Mouse (Mus musculus): ENCODE results near the gene Nhp2.
A peak's percentile ranks its signal among the peaks of the same experiment; 100 is the strongest.

- no peak for TF ChIP-seq CTCF (IDR thresholded peaks at IDR 0.05; ENCODE audit: extremely low read depth, insufficient read depth, low read length)
- peak; percentile 54; the same call in 1 of the 2 replicates for TF ChIP-seq POLR2A (IDR thresholded peaks at IDR 0.05; ENCODE audit: extremely low read depth, insufficient read depth, low read length)
Observed at GRCm38 (mm10) chr11:51622971-51623491, 3.5 kb downstream of the Nhp2 start.
